10 mouse cellular contexts compared by ENCODE assay signal in genomic region chr10:39321623-39321985, GRCm38 (mm10). TPM values are rescaled to one million over a fixed set of nuclear protein-coding genes. Genes with fewer than 3 reads are reported as not detected.
A peak's percentile ranks its signal among the peaks of the same experiment; 100 is the strongest.
DNase-seq lines count a peak whose midpoint lies in the region; ATAC-seq and TF ChIP-seq lines count a peak whose summit lies in the region.
"Had no signal": no experiment of that assay in that cellular context is flagged by ENCODE, and none has a peak within 500 bp of the region (broad histone marks: within the 10 kb centered on the region; RNA-seq: fewer than 3 reads in every experiment).

No protein-coding gene starts in this region.

- peak overlapping the region; percentile 38 for H3K27ac ChIP-seq in lung, embryonic 15.5 days
- peak overlapping the region; percentile 93 for H3K27ac ChIP-seq in forebrain, embryonic 16.5 days (ENCODE audit: low read length)
- no peak overlapping the region for H3K27ac ChIP-seq in liver, postnatal 0 days (ENCODE audit: low read depth)

- H3K4me3 ChIP-seq in lung, embryonic 15.5 days = no peak overlapping the region
- H3K4me3 ChIP-seq in forebrain, embryonic 16.5 days (replicated peaks; ENCODE audit: low read length) = no peak overlapping the region
- no peak overlapping the region for H3K4me3 ChIP-seq in liver, postnatal 0 days (ENCODE audit: low read depth, low read length)

- ATAC-seq in lung, embryonic 15.5 days (ENCODE audit: borderline replicate concordance, extremely low read depth, low FRiP score, low TSS enrichment) = no peak
- ATAC-seq in forebrain, embryonic 16.5 days = no peak
- no peak for ATAC-seq in liver, postnatal 0 days

- TF ChIP-seq EP300 in liver, postnatal 0 days (IDR thresholded peaks at IDR 0.05; ENCODE audit: low read depth) = no peak

- peaks cover 15% of the 10 kb centered on the region for H3K4me1 ChIP-seq in lung, embryonic 15.5 days
- peaks cover 14% of the 10 kb centered on the region for H3K4me1 ChIP-seq in forebrain, embryonic 16.5 days (replicated peaks; ENCODE audit: control insufficient read depth, insufficient read depth, low read length)
- H3K4me1 ChIP-seq in liver, postnatal 0 days (ENCODE audit: insufficient read depth) = no peaks in the 10 kb centered on the region

- peak overlapping the region; percentile 24; the same call in 1 of the 2 replicates for H3K4me2 ChIP-seq in lung, embryonic 15.5 days
- H3K4me2 ChIP-seq in forebrain, embryonic 16.5 days (ENCODE audit: low read length) = peak overlapping the region; percentile 25
- H3K4me2 ChIP-seq in liver, postnatal 0 days (ENCODE audit: low read depth, low read length) = no peak overlapping the region

- DNase-seq in embryo, embryonic 10 days (ENCODE audit: low spot score) = peak; percentile 21
- no peak for DNase-seq in embryo, embryonic 9.5 days (ENCODE audit: extremely low spot score)
- DNase-seq in lung, postnatal 14 days = no peak
- peak; percentile 6 for DNase-seq in lung, postnatal 36 days
- no peak for DNase-seq in liver, postnatal 0 days
- no peak for DNase-seq in cerebellum, postnatal 25 days
- DNase-seq: adrenal gland, adult 8-10 months; kidney, adult 2 months had no signal

- no peaks in the 10 kb centered on the region for H3K9me3 ChIP-seq in lung, embryonic 15.5 days
- H3K9me3 ChIP-seq in forebrain, embryonic 16.5 days (ENCODE audit: control insufficient read depth, low read length) = no peaks in the 10 kb centered on the region
- no peaks in the 10 kb centered on the region for H3K9me3 ChIP-seq in liver, postnatal 0 days (ENCODE audit: low read length)

- 68% methylated on average over 9 of the region's 9 CpGs for WGBS in lung, embryonic 15.5 days
- 64% methylated on average over 9 of the region's 9 CpGs for WGBS in forebrain, embryonic 16.5 days
- WGBS in liver, postnatal 0 days (ENCODE audit: insufficient replicate concordance) = 63% methylated on average over 9 of the region's 9 CpGs

- TF ChIP-seq CTCF in liver, postnatal 0 days (IDR thresholded peaks at IDR 0.05; ENCODE audit: low read depth) = no peak

- no peaks in the 10 kb centered on the region for H3K36me3 ChIP-seq in lung, embryonic 15.5 days
- H3K36me3 ChIP-seq in forebrain, embryonic 16.5 days (ENCODE audit: control insufficient read depth, insufficient read depth) = no peaks in the 10 kb centered on the region
- H3K36me3 ChIP-seq in liver, postnatal 0 days (replicated peaks; ENCODE audit: insufficient read depth, low read length) = no peaks in the 10 kb centered on the region

- H3K9ac ChIP-seq in lung, embryonic 15.5 days = no peak overlapping the region
- no peak overlapping the region for H3K9ac ChIP-seq in forebrain, embryonic 16.5 days (replicated peaks; ENCODE audit: low read depth, low read length)
- no peak overlapping the region for H3K9ac ChIP-seq in liver, postnatal 0 days (replicated peaks)

- no peaks in the 10 kb centered on the region for H3K27me3 ChIP-seq in lung, embryonic 15.5 days
- no peaks in the 10 kb centered on the region for H3K27me3 ChIP-seq in forebrain, embryonic 16.5 days (replicated peaks; ENCODE audit: control insufficient read depth, insufficient read depth, low read length)
- no peaks in the 10 kb centered on the region for H3K27me3 ChIP-seq in liver, postnatal 0 days (ENCODE audit: insufficient read depth, low read length)

RNA-seq across cellular contexts. Expression of gene Fyn, which starts 47.1 kb away (rescaled TPM):
- 19.0 and 21.4 TPM in 2 replicates for polyA plus RNA-seq in lung, embryonic 15.5 days (2015; fragmentation: Nextera tagmentation; extraction: Ambion mirVana)
- polyA plus RNA-seq in forebrain, embryonic 16.5 days (2015; fragmentation: Nextera tagmentation; extraction: Ambion mirVana) = 74.4 and 75.7 TPM in 2 replicates
- 6.5 and 6.8 TPM in 2 replicates for polyA plus RNA-seq in liver, postnatal 0 days (2015; fragmentation: Nextera tagmentation; extraction: Ambion mirVana)

Comparison
In these comparisons a context has a peak if more than half of its experiments do, and no peak if none do; other contexts are left out.
1. DNase-seq: peak in embryo, embryonic 10 days (single experiment) and lung, postnatal 36 days (single experiment); none in embryo, embryonic 9.5 days (single experiment), lung, postnatal 14 days (single experiment), liver, postnatal 0 days (single experiment) and cerebellum, postnatal 25 days (0 of 2).